Mouse (Mus musculus) midbrain, postnatal 0 days (tissue): Measurements from ENCODE around the gene 2510009E07Rik. TPM values are rescaled to one million over a fixed set of nuclear protein-coding genes. Genes with fewer than 3 reads are reported as not detected.
"Not testable (repeated sequence)": the region's sequence is repeated elsewhere in the genome, so short reads cannot be mapped to it uniquely, and the experiment has no call there.

ENCODE experiments used
- ATAC-seq: fragments of 200-750 bp; cut with Nextera tagmentation; 2 replicates; pipeline ENCODE4 v1.8.0; 2017; ENCODE audit warnings: moderate number of reproducible peaks, mild to moderate bottlenecking, moderate TSS enrichment, moderate library complexity; ENCODE audit not compliant: low FRiP score
- DNase-seq: peaks from one replicate; pipeline ENCODE4 v3.0.0-alpha.2; 2015; ENCODE audit warnings: low spot score
- H3K27ac ChIP-seq: fragments of 300-500 bp; sonication (generic); 2 replicates; pipeline ENCODE4 v1.5.1; 2014; ENCODE audit warnings: low read depth, mild to moderate bottlenecking, low read length, mixed read lengths
- H3K27me3 ChIP-seq: fragments of 300-500 bp; sonication (generic); 2 replicates; pipeline ENCODE4 v1.6.1; 2014; ENCODE audit warnings: low read length, control low read depth, mixed read lengths; ENCODE audit not compliant: insufficient read depth
- H3K36me3 ChIP-seq: fragments of 300-500 bp; sonication (generic); 2 replicates; pipeline ENCODE4 v1.6.1; 2014; ENCODE audit warnings: low read length, control low read depth, mixed read lengths; ENCODE audit not compliant: insufficient read depth
- H3K4me1 ChIP-seq: fragments of 300-500 bp; sonication (generic); 2 replicates; pipeline ENCODE4 v1.6.1; 2014; ENCODE audit warnings: mild to moderate bottlenecking, control low read depth, antibody characterized with exemption, low read length, mixed read lengths; ENCODE audit not compliant: insufficient read depth
- H3K4me2 ChIP-seq: fragments of 300-500 bp; sonication (generic); 2 replicates; pipeline ENCODE4 v1.6.1; 2014; ENCODE audit warnings: low read depth, mild to moderate bottlenecking, low read length, mixed read lengths; ENCODE audit not compliant: poor library complexity, severe bottlenecking
- H3K4me3 ChIP-seq: fragments of 300-500 bp; sonication (generic); 2 replicates; pipeline ENCODE4 v1.5.1; 2014; ENCODE audit warnings: low read depth, mild to moderate bottlenecking, low read length, moderate library complexity
- H3K9ac ChIP-seq: fragments of 300-500 bp; sonication (generic); replicated peaks from 2 replicates; pipeline ENCODE4 v1.6.1; 2014; ENCODE audit warnings: mild to moderate bottlenecking, low read length, moderate library complexity, mixed read lengths; ENCODE audit not compliant: poor library complexity, severe bottlenecking
- H3K9me3 ChIP-seq: fragments of 300-500 bp; sonication (generic); 2 replicates; pipeline ENCODE4 v1.6.1; 2016; ENCODE audit warnings: low read length, control low read depth
- CTCF ChIP-seq: IDR thresholded peaks from 2 replicates; pipeline ENCODE4 v1.5.1; 2016; ENCODE audit warnings: antibody characterized with exemption, mild to moderate bottlenecking
- WGBS: fragments of 180-500 bp; shearing (Covaris S2); extraction: QIAGEN DNeasy Blood & Tissue Kit; methylation state at CpG from one replicate; pipeline ENCODE4 v1.1.7; 2014; 5-methylcytosine and 5-hydroxymethylcytosine counted together
- polyA plus RNA-seq: library from polyadenylated mRNA; unstranded; fragments of >200 nt; fragmentation: Nextera tagmentation; extraction: Ambion mirVana; gene quantifications from 2 replicates; pipeline ENCODE4 v1.2.1, GENCODE M21; 2015
- total RNA-seq: library from RNA; depleted of rRNA; stranded (reverse); fragments of >200 nt; gene quantifications from 2 replicates; pipeline ENCODE4 v1.2.3, GENCODE M21; 2014

The 2510009E07Rik gene
- total and polyA plus RNA-seq, 2 experiments from 2014 or later = 37.0 to 48.7 TPM

- ATAC-seq = peak; percentile 63
- under 1% methylated on average over 27 of the region's 45 CpGs for WGBS
These were observed 443 bp downstream of the 2510009E07Rik start for GRCm38 (mm10) chr16:21693981-21694462.

GRCm38 (mm10) chr16:21690216-21690755, 4.2 kb downstream of the 2510009E07Rik start:
- peaks cover 19% of the 10 kb centered on the region; the same call in 1 of the 2 replicates for H3K4me1 ChIP-seq
- 31% methylated on average over 5 of the region's 5 CpGs for WGBS
- H3K9ac ChIP-seq = no peak overlapping the region
- no peak overlapping the region for H3K4me2 ChIP-seq
- no peak for TF ChIP-seq CTCF
- no peaks in the 10 kb centered on the region for H3K27me3 ChIP-seq
- H3K27ac ChIP-seq = no peak overlapping the region
- H3K9me3 ChIP-seq = no peaks in the 10 kb centered on the region
- H3K36me3 ChIP-seq = 0 out of 2 replicates have a peak, but pooled peaks cover 2% of the 10 kb centered on the region
- no peak for ATAC-seq
- no peak overlapping the region for H3K4me3 ChIP-seq
- DNase-seq = no peak

More at GRCm38 (mm10) chr16:21693981-21694462, 443 bp downstream of the 2510009E07Rik start:
- Histone ChIP-seq H3K4me3 (peak overlapping the region; percentile 89), H3K27me3 (no peaks in the 10 kb centered on the region), H3K27ac (peak overlapping the region; percentile 98), H3K9me3 (no peaks in the 10 kb centered on the region), H3K36me3 (0 out of 2 replicates have a peak, but pooled peaks cover 2% of the 10 kb centered on the region), H3K9ac (peak overlapping the region; percentile 98), H3K4me1 (peaks cover 19% of the 10 kb centered on the region; the same call in 1 of the 2 replicates), H3K4me2 (peak overlapping the region; percentile 93)
- no peak for TF ChIP-seq CTCF
- DNase-seq = peak; percentile 76

GRCm38 (mm10) chr16:21689141-21689540, 5.3 kb downstream of the 2510009E07Rik start:
- Histone ChIP-seq H3K9ac (no peak overlapping the region), H3K4me3 (no peak overlapping the region), H3K4me1 (peaks cover 19% of the 10 kb centered on the region; the same call in 1 of the 2 replicates), H3K27ac (no peak overlapping the region), H3K36me3 (0 out of 2 replicates have a peak, but pooled peaks cover 2% of the 10 kb centered on the region), H3K4me2 (no peak overlapping the region), H3K9me3 (no peaks in the 10 kb centered on the region), H3K27me3 (no peaks in the 10 kb centered on the region)
- ATAC-seq = no peak
- no peak for TF ChIP-seq CTCF
- 89% methylated on average over 5 of the region's 5 CpGs for WGBS
- no peak for DNase-seq

GRCm38 (mm10) chr16:21687406-21687805, 7.1 kb downstream of the 2510009E07Rik start:
- Histone ChIP-seq H3K4me2 (no peak overlapping the region), H3K9me3 (no peaks in the 10 kb centered on the region), H3K4me3 (no peak overlapping the region), H3K36me3 (0 out of 2 replicates have a peak, but pooled peaks cover 2% of the 10 kb centered on the region), H3K27me3 (no peaks in the 10 kb centered on the region), H3K9ac (no peak overlapping the region), H3K27ac (no peak overlapping the region), H3K4me1 (peaks cover 11% of the 10 kb centered on the region; the same call in 1 of the 2 replicates)
- ATAC-seq = no peak
- no peak for DNase-seq
- 95% methylated on average over 5 of the region's 5 CpGs for WGBS
- TF ChIP-seq CTCF = no peak

- no peak for ATAC-seq
- H3K36me3 ChIP-seq = no peaks in the 10 kb centered on the region; the same call in 1 of the 2 replicates
- H3K4me1 ChIP-seq = no peaks in the 10 kb centered on the region
- no peak overlapping the region for H3K4me2 ChIP-seq
- no peak overlapping the region for H3K4me3 ChIP-seq
- H3K27me3 ChIP-seq = no peaks in the 10 kb centered on the region
- H3K9me3 ChIP-seq = no peaks in the 10 kb centered on the region
- TF ChIP-seq CTCF = no peak
- no peak overlapping the region for H3K27ac ChIP-seq
- no peak for DNase-seq
- no peak overlapping the region for H3K9ac ChIP-seq
- 86% methylated on average over 7 of the region's 7 CpGs for WGBS
These were observed 17.7 kb downstream of the 2510009E07Rik start for GRCm38 (mm10) chr16:21676791-21677190.

- H3K4me3 ChIP-seq, H3K4me1 ChIP-seq, DNase-seq, ATAC-seq, H3K27me3 ChIP-seq, H3K36me3 ChIP-seq, H3K4me2 ChIP-seq, H3K9me3 ChIP-seq, H3K27ac ChIP-seq, H3K9ac ChIP-seq: not testable (repeated sequence)
- WGBS = 96% methylated on average over 1 of the region's 1 CpGs
These were observed 20.8 kb downstream of the 2510009E07Rik start for GRCm38 (mm10) chr16:21673651-21674050.

- not testable (repeated sequence) for H3K9ac ChIP-seq, DNase-seq, H3K4me2 ChIP-seq, H3K27ac ChIP-seq, H3K4me3 ChIP-seq, H3K27me3 ChIP-seq, H3K36me3 ChIP-seq, ATAC-seq, H3K4me1 ChIP-seq, H3K9me3 ChIP-seq
These were observed 21.4 kb downstream of the 2510009E07Rik start for GRCm38 (mm10) chr16:21673046-21673445.
